9 mouse cellular contexts compared by ENCODE assay signal in genomic region chr8:13667917-13668316, GRCm38 (mm10). TPM values are rescaled to one million over a fixed set of nuclear protein-coding genes. Genes with fewer than 3 reads are reported as not detected.
DNase-seq lines count a peak whose midpoint lies in the region; ATAC-seq and TF ChIP-seq lines count a peak whose summit lies in the region.
"Had no signal": no experiment of that assay in that cellular context is flagged by ENCODE, and none has a peak within 500 bp of the region (broad histone marks: within the 10 kb centered on the region; RNA-seq: fewer than 3 reads in every experiment).

No protein-coding gene starts in this region.

- H3K4me1 ChIP-seq in forebrain, embryonic 10.5 days = peaks cover 27% of the 10 kb centered on the region
- H3K4me1 ChIP-seq in forebrain, embryonic 13.5 days = no peaks in the 10 kb centered on the region
- no peaks in the 10 kb centered on the region; the same call in 1 of the 2 replicates for H3K4me1 ChIP-seq in liver, adult 2 months (ENCODE audit: control insufficient read depth, insufficient read depth, low read length)
- peaks cover 67% of the 10 kb centered on the region for H3K4me1 ChIP-seq in embryonic facial prominence, embryonic 15.5 days

- 0 out of 2 replicates have a peak, but pooled peaks have one; percentile 17 for TF ChIP-seq CTCF in liver, adult 2 months (IDR thresholded peaks at IDR 0.05; ENCODE audit: low read depth, low read length)

- no peak for DNase-seq in forebrain, embryonic 10.5 days (ENCODE audit: extremely low spot score, low spot score)
- no peak for DNase-seq in liver, adult 2 months (ENCODE audit: extremely low read depth, low read depth, low spot score)
- no peak for DNase-seq in liver
- DNase-seq in lung, postnatal 4 days = peak; percentile 61 to 63
- no peak for DNase-seq in testis, postnatal 10 days (ENCODE audit: low spot score)

- no peak overlapping the region for H3K9ac ChIP-seq in forebrain, embryonic 13.5 days
- H3K9ac ChIP-seq in liver, adult 2 months (ENCODE audit: low read depth, low read length) = no peak overlapping the region
- H3K9ac ChIP-seq in embryonic facial prominence, embryonic 15.5 days = no peak overlapping the region
- H3K9ac ChIP-seq: neural tube, embryonic 12.5 days had no signal

- ATAC-seq in forebrain, embryonic 13.5 days = no peak
- no peak for ATAC-seq in embryonic facial prominence, embryonic 15.5 days (ENCODE audit: insufficient number of reproducible peaks, low FRiP score, low TSS enrichment, low read depth)
- ATAC-seq in megakaryocyte-erythroid progenitor cell, adult 5-6 weeks (replicated peaks; ENCODE audit: low FRiP score, low TSS enrichment, poor library complexity, severe bottlenecking) = no peak

- WGBS in forebrain, embryonic 10.5 days = 74% methylated on average over 4 of the region's 4 CpGs
- 77% methylated on average over 4 of the region's 4 CpGs for WGBS in forebrain, embryonic 13.5 days
- WGBS in liver, adult 2 months = 82% methylated on average over 4 of the region's 4 CpGs
- WGBS in embryonic facial prominence, embryonic 15.5 days = 51% methylated on average over 4 of the region's 4 CpGs

- TF ChIP-seq POLR2A in liver, adult 2 months (IDR thresholded peaks at IDR 0.05; ENCODE audit: extremely low read depth, insufficient read depth, low read length) = no peak

- 0 out of 2 replicates have a peak, but pooled peaks cover 3% of the 10 kb centered on the region for H3K36me3 ChIP-seq in forebrain, embryonic 10.5 days (replicated peaks)
- no peaks in the 10 kb centered on the region for H3K36me3 ChIP-seq in forebrain, embryonic 13.5 days (ENCODE audit: poor library complexity, severe bottlenecking)
- no peaks in the 10 kb centered on the region for H3K36me3 ChIP-seq in liver, adult 2 months (ENCODE audit: control insufficient read depth, insufficient read depth, low read length)
- no peaks in the 10 kb centered on the region for H3K36me3 ChIP-seq in embryonic facial prominence, embryonic 15.5 days

- H3K27me3 ChIP-seq in forebrain, embryonic 10.5 days (ENCODE audit: poor library complexity, severe bottlenecking) = no peaks in the 10 kb centered on the region
- no peaks in the 10 kb centered on the region for H3K27me3 ChIP-seq in forebrain, embryonic 13.5 days
- no peaks in the 10 kb centered on the region for H3K27me3 ChIP-seq in liver, adult 2 months (ENCODE audit: control insufficient read depth, insufficient read depth, low read length)
- H3K27me3 ChIP-seq in embryonic facial prominence, embryonic 15.5 days = no peaks in the 10 kb centered on the region
- H3K27me3 ChIP-seq: neural tube, embryonic 12.5 days had no signal

- peak overlapping the region; percentile 40; the same call in 1 of the 2 replicates for H3K27ac ChIP-seq in forebrain, embryonic 10.5 days
- H3K27ac ChIP-seq in forebrain, embryonic 13.5 days = no peak overlapping the region
- H3K27ac ChIP-seq in liver, adult 2 months (replicated peaks; ENCODE audit: insufficient read depth, low read depth, low read length) = peak overlapping the region; percentile 52
- peak overlapping the region; percentile 75 for H3K27ac ChIP-seq in embryonic facial prominence, embryonic 15.5 days (replicated peaks)
- H3K27ac ChIP-seq: neural tube, embryonic 12.5 days had no signal

- no peak overlapping the region for H3K4me3 ChIP-seq in forebrain, embryonic 10.5 days
- H3K4me3 ChIP-seq in forebrain, embryonic 13.5 days = no peak overlapping the region
- H3K4me3 ChIP-seq in liver, adult 2 months (ENCODE audit: insufficient read depth, low read depth, low read length) = no peak overlapping the region
- H3K4me3 ChIP-seq in embryonic facial prominence, embryonic 15.5 days (replicated peaks) = no peak overlapping the region
- H3K4me3 ChIP-seq: neural tube, embryonic 12.5 days had no signal

- no peaks in the 10 kb centered on the region for H3K79me2 ChIP-seq in liver, adult 2 months (ENCODE audit: control insufficient read depth, insufficient read depth, low read length)

- H3K4me2 ChIP-seq in forebrain, embryonic 13.5 days = no peak overlapping the region
- no peak overlapping the region; the same call in 1 of the 2 replicates for H3K4me2 ChIP-seq in embryonic facial prominence, embryonic 15.5 days (replicated peaks)
- H3K4me2 ChIP-seq: neural tube, embryonic 12.5 days had no signal

- H3K9me3 ChIP-seq in forebrain, embryonic 10.5 days = no peaks in the 10 kb centered on the region
- H3K9me3 ChIP-seq in forebrain, embryonic 13.5 days (replicated peaks) = no peaks in the 10 kb centered on the region
- no peaks in the 10 kb centered on the region for H3K9me3 ChIP-seq in embryonic facial prominence, embryonic 15.5 days (replicated peaks)
- H3K9me3 ChIP-seq: neural tube, embryonic 12.5 days had no signal

RNA-seq across cellular contexts. Expression of gene Rasa3, which starts 9.5 kb away (rescaled TPM):
- polyA plus RNA-seq in forebrain, embryonic 10.5 days (2016; fragmentation: Nextera tagmentation; extraction: Ambion mirVana) = 24.8 and 27.2 TPM in 2 replicates
- 18.2 and 19.9 TPM in 2 replicates for polyA plus RNA-seq in forebrain, embryonic 13.5 days (2015; fragmentation: Nextera tagmentation; extraction: Ambion mirVana)
- total RNA-seq in liver, adult 2 months (2014; rRNA removed) = 10.3 TPM in 2 replicates
- polyA plus RNA-seq in liver, adult 2 months (2012; rRNA removed) = 6.1 and 6.6 TPM in 2 replicates
- 36.0 and 37.4 TPM in 2 replicates for polyA plus RNA-seq in embryonic facial prominence, embryonic 15.5 days (2015; fragmentation: Nextera tagmentation; extraction: Ambion mirVana)
- total RNA-seq in megakaryocyte-erythroid progenitor cell, adult 5-6 weeks (2014; fragmentation: Nextera tagmentation) = 34.4 and 36.2 TPM in 2 replicates
- 25.9 and 43.0 TPM in 2 replicates for total RNA-seq in megakaryocyte-erythroid progenitor cell, adult 5-6 weeks (2017)

RNA-seq across cellular contexts. Expression of gene Cfap97d2, which starts 37.8 kb away (rescaled TPM):
- 1.4 and 2.0 TPM in 2 replicates for polyA plus RNA-seq in forebrain, embryonic 10.5 days (2016; fragmentation: Nextera tagmentation; extraction: Ambion mirVana)
- polyA plus RNA-seq in forebrain, embryonic 13.5 days (2015; fragmentation: Nextera tagmentation; extraction: Ambion mirVana) = 1.4 and 1.8 TPM in 2 replicates
- total RNA-seq in liver, adult 2 months (2014; rRNA removed) = not detected in 2 replicates
- polyA plus RNA-seq in liver, adult 2 months (2012; rRNA removed) = not detected in 2 replicates
- 1.4 and 2.3 TPM in 2 replicates for polyA plus RNA-seq in embryonic facial prominence, embryonic 15.5 days (2015; fragmentation: Nextera tagmentation; extraction: Ambion mirVana)
- not detected in 2 replicates for total RNA-seq in megakaryocyte-erythroid progenitor cell, adult 5-6 weeks (2014; fragmentation: Nextera tagmentation)
- not detected in 2 replicates for total RNA-seq in megakaryocyte-erythroid progenitor cell, adult 5-6 weeks (2017)

Comparison
In these comparisons a context has a peak if more than half of its experiments do, and no peak if none do; other contexts are left out.
1. DNase-seq: peak in lung, postnatal 4 days (2 of 2); none in forebrain, embryonic 10.5 days (single experiment), liver, adult 2 months (single experiment), liver (single experiment) and testis, postnatal 10 days (single experiment).